Mouse (Mus musculus) cerebellum, adult 11 months (tissue): Measurements from ENCODE around the gene Atg4a.

Experiments
- DNase-seq: peaks from one replicate; pipeline ENCODE4 v3.0.0; 2022

Atg4a gene

DNA sequence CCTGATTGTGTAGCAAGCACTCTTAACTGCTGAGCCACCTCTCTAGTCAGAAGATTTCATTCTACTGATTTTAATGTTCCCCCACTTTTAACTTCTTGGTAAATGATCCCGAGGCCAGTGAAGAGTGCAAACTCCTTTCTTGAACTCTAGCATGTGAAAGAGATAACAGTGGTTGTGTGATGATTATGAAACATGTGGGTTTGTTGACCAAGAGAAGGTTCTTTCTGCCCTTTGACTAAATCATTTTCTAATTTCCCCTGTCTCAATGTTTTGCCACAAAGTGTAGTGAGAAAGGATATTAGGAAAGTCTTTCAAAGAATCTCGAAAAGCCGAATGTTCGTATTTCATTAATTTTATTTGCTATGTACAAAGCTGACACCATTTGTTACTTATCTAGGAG is 208.4 kb downstream of the Atg4a start:
- no peak for DNase-seq

DNA sequence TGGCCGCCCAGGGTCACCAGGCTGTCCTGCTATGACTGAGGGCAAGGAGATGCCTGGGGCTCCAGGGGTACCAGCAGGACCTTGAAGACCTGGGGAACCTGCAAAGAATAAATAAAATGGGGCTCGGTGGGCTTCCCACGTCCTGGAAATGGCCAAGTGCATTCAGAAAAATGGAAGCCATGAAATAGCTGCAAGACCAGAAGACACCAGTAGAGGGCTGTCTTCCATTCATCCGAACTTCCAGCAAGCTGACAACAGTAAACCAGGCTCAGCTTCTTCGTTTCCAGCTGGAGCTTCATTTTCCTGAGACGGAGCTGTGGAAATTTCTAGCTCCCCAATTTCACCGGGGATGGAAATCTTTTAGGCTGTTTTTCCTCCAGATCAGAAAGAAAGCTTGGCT is 218.6 kb downstream of the Atg4a start:
- peak; percentile 6 for DNase-seq

DNA sequence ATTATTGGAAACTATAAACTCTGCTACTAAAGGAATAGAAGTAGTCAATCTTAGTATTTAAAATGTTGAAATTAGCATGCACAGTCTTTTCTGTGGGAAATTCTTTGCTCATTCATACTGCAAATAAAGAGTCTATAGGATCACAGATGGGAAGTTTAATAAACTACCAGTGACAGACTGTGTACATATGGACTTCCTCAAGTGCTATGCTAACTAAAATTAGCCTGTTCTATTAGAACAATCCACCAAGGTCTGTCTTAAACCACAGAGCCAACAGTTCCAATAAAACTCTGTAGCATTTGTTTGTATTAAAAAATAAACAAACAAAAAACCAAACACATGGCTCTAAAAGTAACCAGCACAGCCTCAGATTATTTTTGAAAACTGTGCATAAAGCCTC is 238.3 kb downstream of the Atg4a start:
- no peak for DNase-seq

DNA sequence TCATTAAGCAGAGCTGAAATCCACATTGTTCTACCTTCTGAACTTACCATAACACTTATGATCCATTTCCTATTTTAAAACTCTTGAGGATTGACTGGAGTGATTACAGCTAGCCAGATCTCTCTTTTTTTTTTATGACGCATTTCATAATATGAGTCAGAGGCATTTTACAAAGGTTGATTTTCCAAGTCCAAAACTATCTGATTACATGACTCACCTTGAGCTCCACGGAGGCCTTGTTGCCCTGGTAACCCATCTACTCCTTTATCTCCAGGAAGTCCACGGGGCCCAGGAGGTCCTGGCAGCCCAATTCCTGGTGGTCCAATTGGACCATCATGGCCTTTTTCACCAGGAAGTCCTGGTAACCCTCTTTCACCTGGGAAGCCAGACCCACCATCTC is 242.3 kb downstream of the Atg4a start:
- DNase-seq = no peak

DNA sequence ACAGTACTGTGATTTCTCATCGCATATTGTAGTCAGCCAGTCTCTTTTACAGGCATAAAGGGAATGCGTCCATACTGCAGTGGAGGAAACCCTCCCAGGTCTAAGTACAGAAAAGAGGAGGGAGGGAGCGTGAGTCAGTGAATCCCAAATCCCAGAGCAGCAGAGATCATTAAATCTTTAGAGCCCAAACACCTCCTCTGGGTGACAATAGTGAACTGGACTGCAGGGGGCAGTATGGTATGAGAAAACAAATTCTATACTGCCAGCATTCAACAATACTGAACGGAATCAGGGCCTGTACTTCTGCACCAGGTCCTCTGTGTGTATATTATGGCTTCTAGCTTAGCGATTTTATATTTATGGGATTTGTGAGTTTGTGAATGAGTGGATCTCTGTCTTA is 256.1 kb downstream of the Atg4a start:
- DNase-seq = peak; percentile 7
